Mouse (Mus musculus): ENCODE measurements around the gene Grip2. TPM values are rescaled to one million over a fixed set of nuclear protein-coding genes. Genes with fewer than 3 reads are reported as not detected.

Grip2 gene
- total and polyA plus RNA-seq, 2 experiments from 2014 or later: 5.2 to 19.2 TPM

- Histone ChIP-seq H3K27me3 (ENCODE audit: insufficient read depth, low read length) (no peaks in the 10 kb centered on the region), H3K4me3 (ENCODE audit: low read length) (no peak overlapping the region), H3K9ac (replicated peaks; ENCODE audit: low read length) (no peak overlapping the region), H3K4me2 (ENCODE audit: low read depth, low read length) (no peak overlapping the region), H3K4me1 (ENCODE audit: insufficient read depth, low read length) (peaks cover 3% of the 10 kb centered on the region; the same call in 1 of the 2 replicates), H3K27ac (no peak overlapping the region), H3K9me3 (ENCODE audit: low read length) (no peaks in the 10 kb centered on the region), H3K36me3 (ENCODE audit: insufficient read depth, low read length) (peaks cover 33% of the 10 kb centered on the region)
- ATAC-seq: 0 out of 2 replicates have a peak, but pooled peaks have one; percentile 18
- WGBS: 65% methylated on average over 3 of the region's 3 CpGs
- peak; percentile 48 for DNase-seq (ENCODE audit: low spot score)
- TF ChIP-seq CTCF (IDR thresholded peaks at IDR 0.05; ENCODE audit: low read depth): peak; percentile 66
Observed at GRCm38 (mm10) chr6:91750976-91751375, 76.1 kb downstream of the Grip2 start.

GRCm38 (mm10) chr6:91746776-91747175, 80.3 kb downstream of the Grip2 start:
- Histone ChIP-seq H3K27me3 (ENCODE audit: insufficient read depth, low read length) (no peaks in the 10 kb centered on the region), H3K9ac (replicated peaks; ENCODE audit: low read length) (no peak overlapping the region), H3K4me3 (ENCODE audit: low read length) (no peak overlapping the region), H3K27ac (no peak overlapping the region), H3K4me1 (ENCODE audit: insufficient read depth, low read length) (no peaks in the 10 kb centered on the region), H3K4me2 (ENCODE audit: low read depth, low read length) (no peak overlapping the region), H3K9me3 (ENCODE audit: low read length) (no peaks in the 10 kb centered on the region), H3K36me3 (ENCODE audit: insufficient read depth, low read length) (peaks cover 40% of the 10 kb centered on the region)
- no peak for TF ChIP-seq CTCF (IDR thresholded peaks at IDR 0.05; ENCODE audit: low read depth)
- DNase-seq (ENCODE audit: low spot score) (no peak), ATAC-seq (no peak)
- 66% methylated on average over 5 of the region's 5 CpGs for WGBS

- ATAC-seq: no peak
Observed at GRCm38 (mm10) chr6:91745947-91746582, 81.0 kb downstream of the Grip2 start.

DNA sequence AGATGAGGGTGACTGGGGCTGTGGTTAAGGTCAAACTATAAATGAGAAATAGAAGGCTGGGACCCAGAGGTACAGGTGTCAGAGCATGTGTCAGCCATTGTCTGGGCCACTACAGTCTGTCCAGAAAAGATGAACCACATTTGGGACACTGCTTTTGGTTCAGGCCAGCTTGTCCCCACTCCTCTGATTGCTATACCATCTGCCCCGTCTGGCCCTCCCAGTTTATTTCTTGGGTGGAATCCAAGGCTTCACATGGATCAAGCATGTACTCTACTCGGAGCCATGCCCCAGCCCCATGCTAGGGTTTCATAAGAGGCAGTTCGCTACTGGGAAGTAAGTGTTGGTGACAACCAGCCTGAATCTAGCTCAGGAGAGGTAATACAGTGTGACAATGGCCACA, 81.8 kb downstream of the Grip2 start:
- H3K36me3 ChIP-seq (ENCODE audit: insufficient read depth, low read length): peaks cover 29% of the 10 kb centered on the region
- no peak overlapping the region for H3K9ac ChIP-seq (replicated peaks; ENCODE audit: low read length)
- H3K4me1 ChIP-seq (ENCODE audit: insufficient read depth, low read length): no peaks in the 10 kb centered on the region
- H3K4me2 ChIP-seq (ENCODE audit: low read depth, low read length): no peak overlapping the region
- H3K4me3 ChIP-seq (ENCODE audit: low read length): no peak overlapping the region
- DNase-seq (ENCODE audit: low spot score) (no peak), ATAC-seq (no peak)
- 61% methylated on average over 3 of the region's 3 CpGs for WGBS
- H3K27me3 ChIP-seq (ENCODE audit: insufficient read depth, low read length): no peaks in the 10 kb centered on the region
- TF ChIP-seq CTCF (IDR thresholded peaks at IDR 0.05; ENCODE audit: low read depth): no peak
- H3K27ac ChIP-seq: no peak overlapping the region
- H3K9me3 ChIP-seq (ENCODE audit: low read length): no peaks in the 10 kb centered on the region

More at GRCm38 (mm10) chr6:91745947-91746582, 81.0 kb downstream of the Grip2 start:
- WGBS: 51% methylated on average over 7 of the region's 7 CpGs
- Histone ChIP-seq H3K36me3 (ENCODE audit: insufficient read depth, low read length) (peaks cover 37% of the 10 kb centered on the region), H3K4me3 (ENCODE audit: low read length) (no peak overlapping the region), H3K27me3 (ENCODE audit: insufficient read depth, low read length) (no peaks in the 10 kb centered on the region), H3K9ac (replicated peaks; ENCODE audit: low read length) (no peak overlapping the region), H3K4me2 (ENCODE audit: low read depth, low read length) (no peak overlapping the region), H3K9me3 (ENCODE audit: low read length) (no peaks in the 10 kb centered on the region), H3K4me1 (ENCODE audit: insufficient read depth, low read length) (no peaks in the 10 kb centered on the region), H3K27ac (no peak overlapping the region)
- no peak for TF ChIP-seq CTCF (IDR thresholded peaks at IDR 0.05; ENCODE audit: low read depth)
- DNase-seq (ENCODE audit: low spot score): no peak

DNA sequence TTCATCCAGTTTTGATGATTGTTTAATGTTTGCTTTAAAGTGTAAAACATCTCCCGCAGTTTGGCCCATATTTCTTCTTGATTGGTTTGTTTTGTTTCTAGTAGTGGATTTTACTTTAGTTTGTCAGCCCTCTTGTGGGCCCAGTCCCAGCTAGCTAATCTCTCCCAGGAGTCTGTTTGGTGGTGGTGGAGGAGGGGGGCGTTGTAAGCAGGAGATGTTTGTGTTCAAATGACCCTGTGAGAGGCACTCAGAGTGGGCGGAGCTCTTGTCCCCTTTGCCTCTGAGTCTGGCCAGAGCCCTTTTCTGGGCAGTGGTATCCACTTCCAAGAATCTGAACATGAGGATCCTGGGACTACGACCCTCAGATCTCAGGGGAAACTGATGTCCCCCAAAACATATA, 83.2 kb downstream of the Grip2 start:
- Histone ChIP-seq H3K27ac (no peak overlapping the region), H3K27me3 (ENCODE audit: insufficient read depth, low read length) (no peaks in the 10 kb centered on the region), H3K9ac (replicated peaks; ENCODE audit: low read length) (no peak overlapping the region), H3K4me2 (ENCODE audit: low read depth, low read length) (no peak overlapping the region), H3K4me1 (ENCODE audit: insufficient read depth, low read length) (no peaks in the 10 kb centered on the region), H3K9me3 (ENCODE audit: low read length) (no peaks in the 10 kb centered on the region), H3K4me3 (ENCODE audit: low read length) (no peak overlapping the region), H3K36me3 (ENCODE audit: insufficient read depth, low read length) (peaks cover 28% of the 10 kb centered on the region)
- ATAC-seq (no peak), DNase-seq (ENCODE audit: low spot score) (no peak)
- 70% methylated on average over 4 of the region's 4 CpGs for WGBS
- no peak for TF ChIP-seq CTCF (IDR thresholded peaks at IDR 0.05; ENCODE audit: low read depth)

GRCm38 (mm10) chr6:91742995-91743394, 84.1 kb downstream of the Grip2 start:
- WGBS: 74% methylated on average over 8 of the region's 8 CpGs
- no peak overlapping the region for H3K9ac ChIP-seq (replicated peaks; ENCODE audit: low read length)
- ATAC-seq (no peak), DNase-seq (ENCODE audit: low spot score) (no peak)
- no peaks in the 10 kb centered on the region for H3K9me3 ChIP-seq (ENCODE audit: low read length)
- no peak for TF ChIP-seq CTCF (IDR thresholded peaks at IDR 0.05; ENCODE audit: low read depth)
- H3K4me2 ChIP-seq (ENCODE audit: low read depth, low read length): no peak overlapping the region
- no peak overlapping the region for H3K27ac ChIP-seq
- peaks cover 26% of the 10 kb centered on the region for H3K36me3 ChIP-seq (ENCODE audit: insufficient read depth, low read length)
- no peak overlapping the region for H3K4me3 ChIP-seq (ENCODE audit: low read length)
- no peaks in the 10 kb centered on the region for H3K27me3 ChIP-seq (ENCODE audit: insufficient read depth, low read length)
- H3K4me1 ChIP-seq (ENCODE audit: insufficient read depth, low read length): no peaks in the 10 kb centered on the region

DNA sequence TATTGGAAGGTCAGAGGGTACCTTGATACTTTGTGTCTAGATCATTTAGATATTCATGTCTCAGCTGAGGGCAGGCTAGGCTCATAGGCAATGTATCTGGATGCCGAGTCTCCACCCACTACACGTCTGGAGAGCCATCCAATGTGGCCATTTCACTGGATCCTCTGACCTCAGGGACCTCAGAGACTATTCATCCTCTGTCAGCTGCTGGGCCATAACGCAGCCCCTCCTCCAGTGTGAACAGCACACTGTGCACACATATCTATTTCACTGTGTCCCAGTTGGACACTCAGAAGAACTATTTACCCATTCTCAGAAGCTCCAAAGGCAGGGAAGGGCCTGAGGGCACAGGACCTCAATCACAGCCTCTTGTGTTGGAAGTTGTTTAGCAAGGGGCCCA, 84.6 kb downstream of the Grip2 start:
- 72% methylated on average over 3 of the region's 3 CpGs for WGBS
- Histone ChIP-seq H3K9ac (replicated peaks; ENCODE audit: low read length) (no peak overlapping the region), H3K27ac (no peak overlapping the region), H3K4me1 (ENCODE audit: insufficient read depth, low read length) (no peaks in the 10 kb centered on the region), H3K27me3 (ENCODE audit: insufficient read depth, low read length) (no peaks in the 10 kb centered on the region), H3K36me3 (ENCODE audit: insufficient read depth, low read length) (peaks cover 30% of the 10 kb centered on the region), H3K9me3 (ENCODE audit: low read length) (no peaks in the 10 kb centered on the region), H3K4me3 (ENCODE audit: low read length) (no peak overlapping the region), H3K4me2 (ENCODE audit: low read depth, low read length) (no peak overlapping the region)
- ATAC-seq: no peak
- no peak for TF ChIP-seq CTCF (IDR thresholded peaks at IDR 0.05; ENCODE audit: low read depth)
- DNase-seq (ENCODE audit: low spot score): no peak
